In the genomic region with DNA sequence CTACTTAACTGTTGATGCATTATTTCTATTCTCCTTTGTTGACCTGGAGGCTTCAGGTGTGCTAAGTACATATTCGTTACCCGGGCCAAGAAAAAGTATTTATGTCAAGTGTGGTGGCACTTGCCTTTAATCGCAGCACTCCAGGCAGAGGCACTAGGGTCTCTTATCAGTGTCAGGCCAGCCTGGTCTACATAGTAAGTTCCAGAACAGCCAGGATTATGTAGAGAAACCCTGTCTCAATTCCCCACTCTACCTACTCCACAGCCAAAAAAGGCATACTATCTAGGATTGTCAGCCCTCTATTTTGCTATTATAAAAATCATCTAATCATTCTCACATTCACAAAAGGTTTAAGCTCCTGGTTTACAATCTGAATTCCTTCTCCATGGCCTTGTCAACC, we compare ENCODE assay signal across 8 mouse cellular contexts. TPM values are rescaled to one million over a fixed set of nuclear protein-coding genes. Genes with fewer than 3 reads are reported as not detected.
DNase-seq lines count a peak whose midpoint lies in the region; ATAC-seq and TF ChIP-seq lines count a peak whose summit lies in the region.

No protein-coding gene starts in this region.

- H3K9me3 ChIP-seq in kidney, postnatal 0 days (replicated peaks; ENCODE audit: low read length): no peaks in the 10 kb centered on the region
- no peaks in the 10 kb centered on the region for H3K9me3 ChIP-seq in limb, embryonic 13.5 days
- H3K9me3 ChIP-seq in neural tube, embryonic 15.5 days (replicated peaks): no peaks in the 10 kb centered on the region

- peak overlapping the region; percentile 88 for H3K9ac ChIP-seq in kidney, postnatal 0 days (ENCODE audit: low read depth, low read length)
- peak overlapping the region; percentile 88 for H3K9ac ChIP-seq in limb, embryonic 13.5 days
- H3K9ac ChIP-seq in neural tube, embryonic 15.5 days (replicated peaks): peak overlapping the region; percentile 84; the same call in 1 of the 2 replicates

- no peaks in the 10 kb centered on the region for H3K27me3 ChIP-seq in kidney, postnatal 0 days (ENCODE audit: insufficient read depth, low read length)
- no peaks in the 10 kb centered on the region for H3K27me3 ChIP-seq in limb, embryonic 13.5 days
- no peaks in the 10 kb centered on the region for H3K27me3 ChIP-seq in neural tube, embryonic 15.5 days (replicated peaks)

- no peak for TF ChIP-seq CTCF in kidney, postnatal 0 days (IDR thresholded peaks at IDR 0.05; ENCODE audit: low read depth)

- H3K36me3 ChIP-seq in kidney, postnatal 0 days (ENCODE audit: insufficient read depth, low read length): no peaks in the 10 kb centered on the region
- H3K36me3 ChIP-seq in limb, embryonic 13.5 days: peaks cover 12% of the 10 kb centered on the region
- H3K36me3 ChIP-seq in neural tube, embryonic 15.5 days: peaks cover 3% of the 10 kb centered on the region; the same call in 1 of the 2 replicates

- peaks cover 20% of the 10 kb centered on the region; the same call in 1 of the 2 replicates for H3K4me1 ChIP-seq in kidney, postnatal 0 days (replicated peaks; ENCODE audit: insufficient read depth, low read length)
- peaks cover 27% of the 10 kb centered on the region for H3K4me1 ChIP-seq in limb, embryonic 13.5 days
- peaks cover 32% of the 10 kb centered on the region for H3K4me1 ChIP-seq in neural tube, embryonic 15.5 days

- H3K27ac ChIP-seq in kidney, postnatal 0 days: peak overlapping the region; percentile 44
- H3K27ac ChIP-seq in limb, embryonic 13.5 days: no peak overlapping the region
- H3K27ac ChIP-seq in neural tube, embryonic 15.5 days (replicated peaks): no peak overlapping the region

- peak overlapping the region; percentile 83 for H3K4me3 ChIP-seq in kidney, postnatal 0 days (replicated peaks; ENCODE audit: low read depth, low read length)
- H3K4me3 ChIP-seq in limb, embryonic 13.5 days: peak overlapping the region; percentile 82
- H3K4me3 ChIP-seq in neural tube, embryonic 15.5 days (replicated peaks): peak overlapping the region; percentile 91

- ATAC-seq in kidney, postnatal 0 days (replicated peaks; ENCODE audit: low FRiP score, low read depth): no peak
- peak; percentile 72 for ATAC-seq in erythroblast, adult 5-6 weeks (replicated peaks; ENCODE audit: low FRiP score, poor library complexity, severe bottlenecking)
- ATAC-seq in limb, embryonic 13.5 days (ENCODE audit: low FRiP score, low read depth): no peak
- no peak for ATAC-seq in neural tube, embryonic 15.5 days (ENCODE audit: low FRiP score)

- WGBS in kidney, postnatal 0 days: 74% methylated on average over 3 of the region's 3 CpGs
- 74% methylated on average over 3 of the region's 3 CpGs for WGBS in limb, embryonic 13.5 days
- WGBS in neural tube, embryonic 15.5 days: 71% methylated on average over 3 of the region's 3 CpGs

- H3K4me2 ChIP-seq in kidney, postnatal 0 days (ENCODE audit: low read length): peak overlapping the region; percentile 75
- H3K4me2 ChIP-seq in limb, embryonic 13.5 days (replicated peaks): peak overlapping the region; percentile 70
- peak overlapping the region; percentile 70 for H3K4me2 ChIP-seq in neural tube, embryonic 15.5 days

- no peak for DNase-seq in kidney, postnatal 0 days (ENCODE audit: low spot score)
- DNase-seq in kidney, postnatal 14 days: no peak
- DNase-seq in ovary, postnatal 14 days (ENCODE audit: low spot score): no peak
- DNase-seq in cerebellum, adult 8-10 months: no peak
- DNase-seq in lung, postnatal 25 days (ENCODE audit: low spot score): no peak

RNA-seq across cellular contexts. Expression of gene Ankfy1, which starts 0.7 kb away (rescaled TPM):
- polyA plus RNA-seq in kidney, postnatal 0 days (2015; fragmentation: Nextera tagmentation; extraction: Ambion mirVana): 11.8 and 12.6 TPM in 2 replicates
- total RNA-seq in erythroblast, adult 5-6 weeks (2015; ENCODE audit: low replicate concordance): 28.0 and 45.5 TPM in 2 replicates
- total RNA-seq in erythroblast, adult 5-6 weeks (2017; ENCODE audit: low replicate concordance): 37.1 and 51.4 TPM in 2 replicates
- polyA plus RNA-seq in limb, embryonic 13.5 days (2015; fragmentation: Nextera tagmentation; extraction: Ambion mirVana): 22.2 and 25.4 TPM in 2 replicates
- 19.0 and 19.7 TPM in 2 replicates for polyA plus RNA-seq in neural tube, embryonic 15.5 days (2015; fragmentation: Nextera tagmentation; extraction: Ambion mirVana)
